Mouse (Mus musculus): ENCODE measurements around the gene Rnft1. TPM values are rescaled to one million over a fixed set of nuclear protein-coding genes. Genes with fewer than 3 reads are reported as not detected.
A peak's percentile ranks its signal among the peaks of the same experiment; 100 is the strongest.

The Rnft1 gene
- polyA plus RNA-seq, 1 experiment from 2014 or later: 40.0 TPM

- Histone ChIP-seq H3K9me3 (ENCODE audit: low read length) (no peaks in the 10 kb centered on the region), H3K4me1 (ENCODE audit: insufficient read depth, low read depth, low read length) (no peaks in the 10 kb centered on the region), H3K36me3 (ENCODE audit: insufficient read depth, low read length) (peaks cover 11% of the 10 kb centered on the region), H3K27ac (ENCODE audit: low read length) (no peak overlapping the region), H3K4me3 (ENCODE audit: low read depth, low read length) (no peak overlapping the region), H3K27me3 (replicated peaks; ENCODE audit: insufficient read depth, low read length) (no peaks in the 10 kb centered on the region), H3K9ac (replicated peaks; ENCODE audit: low read depth) (no peak overlapping the region), H3K4me2 (replicated peaks; ENCODE audit: low read depth, low read length) (no peak overlapping the region)
- TF ChIP-seq CTCF (IDR thresholded peaks at IDR 0.05) (no peak), EP300 (IDR thresholded peaks at IDR 0.05) (no peak)
- 83% methylated on average over 2 of the region's 2 CpGs for WGBS
- ATAC-seq: no peak
- DNase-seq (ENCODE audit: low spot score): no peak
These were observed 18.7 kb downstream of the Rnft1 start for GRCm38 (mm10) chr11:86503121-86503520.

DNA sequence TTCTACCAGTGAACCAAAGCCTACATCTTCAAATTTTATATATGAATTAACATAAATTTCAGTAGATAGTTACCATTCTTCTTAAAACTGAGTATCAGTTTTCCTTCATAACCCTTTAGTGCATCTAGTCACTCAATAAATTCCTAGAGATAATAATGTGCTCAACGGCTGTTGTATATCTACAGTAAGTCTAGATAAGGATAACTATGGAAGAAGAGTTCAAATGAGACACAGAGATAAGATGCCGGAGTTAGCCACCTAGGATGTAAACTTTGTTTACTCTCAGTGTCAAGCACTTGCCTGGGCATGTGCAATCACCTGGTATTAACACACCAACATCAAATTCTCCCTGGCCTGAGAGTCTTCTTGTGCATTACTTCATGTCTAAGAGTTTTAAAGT is 22.9 kb downstream of the Rnft1 start:
- H3K27ac ChIP-seq (ENCODE audit: low read length): no peak overlapping the region
- no peak overlapping the region for H3K4me3 ChIP-seq (ENCODE audit: low read depth, low read length)
- no peaks in the 10 kb centered on the region for H3K4me1 ChIP-seq (ENCODE audit: insufficient read depth, low read depth, low read length)
- DNase-seq (ENCODE audit: low spot score): no peak
- H3K4me2 ChIP-seq (replicated peaks; ENCODE audit: low read depth, low read length): no peak overlapping the region
- H3K9ac ChIP-seq (replicated peaks; ENCODE audit: low read depth): no peak overlapping the region
- no peaks in the 10 kb centered on the region for H3K27me3 ChIP-seq (replicated peaks; ENCODE audit: insufficient read depth, low read length)
- no peaks in the 10 kb centered on the region for H3K9me3 ChIP-seq (ENCODE audit: low read length)
- 52% methylated on average over 2 of the region's 2 CpGs for WGBS
- no peak for TF ChIP-seq EP300 (IDR thresholded peaks at IDR 0.05)
- no peak for TF ChIP-seq CTCF (IDR thresholded peaks at IDR 0.05)
- ATAC-seq: no peak
- peaks cover 35% of the 10 kb centered on the region for H3K36me3 ChIP-seq (ENCODE audit: insufficient read depth, low read length)

DNA sequence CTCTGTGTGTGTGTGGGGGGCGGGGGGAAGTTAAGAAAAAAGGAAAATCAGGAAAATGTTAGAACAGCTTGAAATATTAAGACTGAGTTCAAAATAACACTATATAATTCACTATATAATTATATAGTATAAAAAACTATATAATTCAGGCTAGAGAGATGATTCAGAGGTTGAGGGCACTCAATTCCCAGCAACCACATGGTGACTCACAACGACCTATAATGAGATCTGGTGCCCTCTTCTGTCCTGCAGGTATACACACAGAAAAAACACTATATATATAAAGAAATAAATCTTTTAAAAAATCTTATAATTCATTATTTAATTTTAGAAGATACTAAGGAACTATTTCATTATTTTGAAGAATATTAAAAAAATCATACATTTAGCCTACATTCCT is 23.5 kb downstream of the Rnft1 start:
- 87% methylated on average over 2 of the region's 2 CpGs for WGBS
- no peak for DNase-seq (ENCODE audit: low spot score)
- Histone ChIP-seq H3K4me2 (replicated peaks; ENCODE audit: low read depth, low read length) (no peak overlapping the region), H3K9ac (replicated peaks; ENCODE audit: low read depth) (no peak overlapping the region), H3K4me3 (ENCODE audit: low read depth, low read length) (no peak overlapping the region), H3K27ac (ENCODE audit: low read length) (no peak overlapping the region), H3K9me3 (ENCODE audit: low read length) (no peaks in the 10 kb centered on the region), H3K27me3 (replicated peaks; ENCODE audit: insufficient read depth, low read length) (no peaks in the 10 kb centered on the region), H3K4me1 (ENCODE audit: insufficient read depth, low read depth, low read length) (no peaks in the 10 kb centered on the region), H3K36me3 (ENCODE audit: insufficient read depth, low read length) (peaks cover 35% of the 10 kb centered on the region)
- TF ChIP-seq CTCF (IDR thresholded peaks at IDR 0.05): no peak
- TF ChIP-seq EP300 (IDR thresholded peaks at IDR 0.05): no peak
- no peak for ATAC-seq

- ATAC-seq (no peak), DNase-seq (ENCODE audit: low spot score) (peak; percentile 19)
- Histone ChIP-seq H3K27me3 (replicated peaks; ENCODE audit: insufficient read depth, low read length) (no peaks in the 10 kb centered on the region), H3K36me3 (ENCODE audit: insufficient read depth, low read length) (peaks cover 20% of the 10 kb centered on the region), H3K9ac (replicated peaks; ENCODE audit: low read depth) (no peak overlapping the region), H3K4me1 (ENCODE audit: insufficient read depth, low read depth, low read length) (no peaks in the 10 kb centered on the region), H3K4me3 (ENCODE audit: low read depth, low read length) (no peak overlapping the region), H3K27ac (ENCODE audit: low read length) (no peak overlapping the region), H3K4me2 (replicated peaks; ENCODE audit: low read depth, low read length) (no peak overlapping the region), H3K9me3 (ENCODE audit: low read length) (no peaks in the 10 kb centered on the region)
- 72% methylated on average over 3 of the region's 3 CpGs for WGBS
- TF ChIP-seq CTCF (IDR thresholded peaks at IDR 0.05) (no peak), EP300 (IDR thresholded peaks at IDR 0.05) (no peak)
These were observed 32.2 kb downstream of the Rnft1 start for GRCm38 (mm10) chr11:86516620-86517019.

GRCm38 (mm10) chr11:86517229-86517628 is 32.8 kb downstream of the Rnft1 start:
- Histone ChIP-seq H3K9me3 (ENCODE audit: low read length) (no peaks in the 10 kb centered on the region), H3K27ac (ENCODE audit: low read length) (no peak overlapping the region), H3K4me1 (ENCODE audit: insufficient read depth, low read depth, low read length) (no peaks in the 10 kb centered on the region), H3K27me3 (replicated peaks; ENCODE audit: insufficient read depth, low read length) (no peaks in the 10 kb centered on the region), H3K4me3 (ENCODE audit: low read depth, low read length) (no peak overlapping the region), H3K4me2 (replicated peaks; ENCODE audit: low read depth, low read length) (no peak overlapping the region), H3K36me3 (ENCODE audit: insufficient read depth, low read length) (peaks cover 19% of the 10 kb centered on the region), H3K9ac (replicated peaks; ENCODE audit: low read depth) (no peak overlapping the region)
- no peak for TF ChIP-seq CTCF (IDR thresholded peaks at IDR 0.05)
- DNase-seq (ENCODE audit: low spot score) (no peak), ATAC-seq (no peak)
- 99% methylated on average over 3 of the region's 3 CpGs for WGBS

DNA sequence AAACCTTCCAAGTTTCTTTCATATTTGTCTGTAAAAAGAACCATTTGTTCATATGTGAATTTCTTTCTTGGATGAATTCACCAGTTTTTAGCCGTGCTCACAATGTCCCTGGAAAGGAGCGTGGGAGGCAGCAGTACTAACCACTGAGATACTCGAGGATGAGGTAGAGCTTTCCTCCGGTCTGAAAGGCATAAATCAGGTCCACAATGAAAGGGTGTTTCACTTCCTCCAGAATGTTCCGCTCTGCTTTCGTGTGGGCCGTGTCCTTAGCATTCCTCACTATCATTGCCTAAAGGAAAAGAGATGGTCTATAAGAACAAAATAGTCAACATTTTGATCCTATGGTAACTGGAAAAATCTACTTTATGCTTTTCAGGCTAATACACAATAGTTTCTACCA is 35.3 kb downstream of the Rnft1 start:
- DNase-seq (ENCODE audit: low spot score) (no peak), ATAC-seq (no peak)
- Histone ChIP-seq H3K27ac (ENCODE audit: low read length) (no peak overlapping the region), H3K9me3 (ENCODE audit: low read length) (no peaks in the 10 kb centered on the region), H3K27me3 (replicated peaks; ENCODE audit: insufficient read depth, low read length) (no peaks in the 10 kb centered on the region), H3K4me3 (ENCODE audit: low read depth, low read length) (no peak overlapping the region), H3K4me2 (replicated peaks; ENCODE audit: low read depth, low read length) (no peak overlapping the region), H3K36me3 (ENCODE audit: insufficient read depth, low read length) (peaks cover 26% of the 10 kb centered on the region), H3K4me1 (ENCODE audit: insufficient read depth, low read depth, low read length) (no peaks in the 10 kb centered on the region), H3K9ac (replicated peaks; ENCODE audit: low read depth) (no peak overlapping the region)
- 92% methylated on average over 7 of the region's 7 CpGs for WGBS
- TF ChIP-seq CTCF (IDR thresholded peaks at IDR 0.05) (no peak), EP300 (IDR thresholded peaks at IDR 0.05) (no peak)

- ATAC-seq (no peak), DNase-seq (ENCODE audit: low spot score) (no peak)
- TF ChIP-seq CTCF (IDR thresholded peaks at IDR 0.05): no peak
- no peak for TF ChIP-seq EP300 (IDR thresholded peaks at IDR 0.05)
- peaks cover 24% of the 10 kb centered on the region; the same call in 1 of the 2 replicates for H3K36me3 ChIP-seq (ENCODE audit: insufficient read depth, low read length)
- H3K4me3 ChIP-seq (ENCODE audit: low read depth, low read length): no peak overlapping the region
- H3K27ac ChIP-seq (ENCODE audit: low read length): no peak overlapping the region
- H3K27me3 ChIP-seq (replicated peaks; ENCODE audit: insufficient read depth, low read length): no peaks in the 10 kb centered on the region
- H3K9ac ChIP-seq (replicated peaks; ENCODE audit: low read depth): no peak overlapping the region
- no peaks in the 10 kb centered on the region for H3K4me1 ChIP-seq (ENCODE audit: insufficient read depth, low read depth, low read length)
- no peak overlapping the region for H3K4me2 ChIP-seq (replicated peaks; ENCODE audit: low read depth, low read length)
- WGBS: 91% methylated on average over 4 of the region's 4 CpGs
- H3K9me3 ChIP-seq (ENCODE audit: low read length): no peaks in the 10 kb centered on the region
These were observed 43.1 kb downstream of the Rnft1 start for GRCm38 (mm10) chr11:86527528-86527927.
